Comparison of ENCODE assay signal across 22 mouse cellular contexts in the genomic region with DNA sequence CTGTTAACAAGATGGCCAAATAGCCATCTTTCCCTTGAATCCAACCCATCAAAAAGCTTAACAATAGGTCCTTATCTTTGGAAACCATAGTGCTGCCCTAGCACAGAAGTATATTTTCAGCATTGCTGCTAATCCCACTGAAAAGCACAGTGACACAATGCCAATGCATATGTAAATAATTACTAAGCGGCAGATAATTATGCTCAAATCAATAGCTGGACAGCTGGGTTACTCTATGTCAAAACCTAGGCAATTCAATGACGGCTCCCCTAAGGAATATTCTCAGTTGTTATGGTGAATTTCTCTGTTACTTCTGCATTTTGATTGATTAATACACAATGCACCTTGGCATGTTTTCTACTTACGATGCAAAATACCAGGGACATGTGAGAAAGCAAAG.
DNase-seq lines count a peak whose midpoint lies in the region; ATAC-seq and TF ChIP-seq lines count a peak whose summit lies in the region.
"Had no signal": no experiment of that assay in that cellular context is flagged by ENCODE, and none has a peak within 500 bp of the region (broad histone marks: within the 10 kb centered on the region; RNA-seq: fewer than 3 reads in every experiment).

No protein-coding gene starts in this region.

- DNase-seq in hindbrain, postnatal 0 days (ENCODE audit: low spot score), result no peak
- DNase-seq in brain, embryonic 14.5 days (ENCODE audit: low read depth), result peak; percentile 66
- DNase-seq in midbrain, embryonic 14.5 days, result peak; percentile 58
- no peak for DNase-seq in thymus, adult 18-20 months
- no peak for DNase-seq in lung, adult 18-20 months
- DNase-seq: adrenal gland, adult 8-10 months; adrenal gland, postnatal 36 days; B cell, adult 2 months; cerebellum, adult 11 months; cerebellum, adult 8-10 months; cerebellum, postnatal 14 days; forebrain, postnatal 0 days; gastrocnemius, postnatal 14 days; heart, adult 2 months had no signal

- no peaks in the 10 kb centered on the region for H3K36me3 ChIP-seq in forebrain, embryonic 12.5 days (replicated peaks)
- no peaks in the 10 kb centered on the region for H3K36me3 ChIP-seq in forebrain, embryonic 16.5 days (ENCODE audit: control insufficient read depth, insufficient read depth)
- H3K36me3 ChIP-seq in hindbrain, embryonic 12.5 days, result no peaks in the 10 kb centered on the region
- H3K36me3 ChIP-seq in hindbrain, postnatal 0 days (ENCODE audit: insufficient read depth, low read length), result no peaks in the 10 kb centered on the region
- no peaks in the 10 kb centered on the region for H3K36me3 ChIP-seq in midbrain, embryonic 14.5 days (ENCODE audit: control insufficient read depth, insufficient read depth, low read length)
- H3K36me3 ChIP-seq: embryonic facial prominence, embryonic 12.5 days; G1E; heart, embryonic 12.5 days; intestine, embryonic 15.5 days had no signal

- H3K4me1 ChIP-seq in forebrain, embryonic 12.5 days, result peaks cover 26% of the 10 kb centered on the region
- peaks cover 14% of the 10 kb centered on the region; the same call in 1 of the 2 replicates for H3K4me1 ChIP-seq in forebrain, embryonic 16.5 days (replicated peaks; ENCODE audit: control insufficient read depth, insufficient read depth, low read length)
- H3K4me1 ChIP-seq in hindbrain, embryonic 12.5 days, result 0 out of 2 replicates have a peak, but pooled peaks cover 14% of the 10 kb centered on the region
- no peaks in the 10 kb centered on the region for H3K4me1 ChIP-seq in hindbrain, postnatal 0 days (ENCODE audit: insufficient read depth, low read length)
- peaks cover 31% of the 10 kb centered on the region for H3K4me1 ChIP-seq in midbrain, embryonic 14.5 days (ENCODE audit: control insufficient read depth, insufficient read depth, low read length)
- H3K4me1 ChIP-seq: embryonic facial prominence, embryonic 12.5 days; heart, embryonic 12.5 days; intestine, embryonic 15.5 days had no signal

- no peaks in the 10 kb centered on the region for H3K27me3 ChIP-seq in forebrain, embryonic 12.5 days
- H3K27me3 ChIP-seq in forebrain, embryonic 16.5 days (replicated peaks; ENCODE audit: control insufficient read depth, insufficient read depth, low read length), result no peaks in the 10 kb centered on the region
- no peaks in the 10 kb centered on the region for H3K27me3 ChIP-seq in hindbrain, embryonic 12.5 days
- H3K27me3 ChIP-seq in hindbrain, postnatal 0 days (ENCODE audit: insufficient read depth, low read length), result no peaks in the 10 kb centered on the region
- H3K27me3 ChIP-seq in midbrain, embryonic 14.5 days (ENCODE audit: control insufficient read depth, insufficient read depth, low read length), result no peaks in the 10 kb centered on the region
- H3K27me3 ChIP-seq: embryonic facial prominence, embryonic 12.5 days; heart, embryonic 12.5 days; intestine, embryonic 15.5 days had no signal

- 0 out of 2 replicates have a peak overlapping the region, but pooled peaks have one; percentile 31 for H3K27ac ChIP-seq in forebrain, embryonic 12.5 days
- H3K27ac ChIP-seq in forebrain, embryonic 16.5 days (ENCODE audit: low read length), result no peak overlapping the region
- no peak overlapping the region for H3K27ac ChIP-seq in hindbrain, embryonic 12.5 days
- no peak overlapping the region for H3K27ac ChIP-seq in hindbrain, postnatal 0 days
- H3K27ac ChIP-seq in midbrain, embryonic 14.5 days (replicated peaks; ENCODE audit: low read depth, low read length), result 0 out of 2 replicates have a peak overlapping the region, but pooled peaks have one; percentile 14
- H3K27ac ChIP-seq: embryonic facial prominence, embryonic 12.5 days; heart, adult 2 months; intestine, embryonic 15.5 days had no signal

- no peaks in the 10 kb centered on the region for H3K9me3 ChIP-seq in forebrain, embryonic 12.5 days
- H3K9me3 ChIP-seq in forebrain, embryonic 16.5 days (ENCODE audit: control insufficient read depth, low read length), result no peaks in the 10 kb centered on the region
- no peaks in the 10 kb centered on the region for H3K9me3 ChIP-seq in hindbrain, embryonic 12.5 days (replicated peaks)
- H3K9me3 ChIP-seq in hindbrain, postnatal 0 days (ENCODE audit: low read length), result no peaks in the 10 kb centered on the region
- no peaks in the 10 kb centered on the region for H3K9me3 ChIP-seq in midbrain, embryonic 14.5 days (ENCODE audit: control insufficient read depth, low read length)
- H3K9me3 ChIP-seq: embryonic facial prominence, embryonic 12.5 days; G1E; heart, embryonic 12.5 days; intestine, embryonic 15.5 days had no signal

- no peak overlapping the region for H3K9ac ChIP-seq in forebrain, embryonic 12.5 days
- H3K9ac ChIP-seq in forebrain, embryonic 16.5 days (replicated peaks; ENCODE audit: low read depth, low read length), result no peak overlapping the region
- no peak overlapping the region for H3K9ac ChIP-seq in hindbrain, embryonic 12.5 days
- no peak overlapping the region for H3K9ac ChIP-seq in hindbrain, postnatal 0 days (replicated peaks; ENCODE audit: low read length)
- H3K9ac ChIP-seq in midbrain, embryonic 14.5 days (replicated peaks; ENCODE audit: low read length), result no peak overlapping the region
- H3K9ac ChIP-seq: embryonic facial prominence, embryonic 12.5 days; forebrain, postnatal 0 days; heart, embryonic 12.5 days; intestine, embryonic 15.5 days had no signal

- no peak for TF ChIP-seq POLR2A in brain, embryonic 14.5 days (IDR thresholded peaks at IDR 0.05; ENCODE audit: borderline replicate concordance, extremely low read depth, insufficient read depth, insufficient read length, poor library complexity, severe bottlenecking)

- 44% methylated on average over 3 of the region's 3 CpGs for WGBS in forebrain, embryonic 12.5 days
- 17% methylated on average over 3 of the region's 3 CpGs for WGBS in forebrain, embryonic 16.5 days
- 38% methylated on average over 3 of the region's 3 CpGs for WGBS in hindbrain, embryonic 12.5 days
- 40% methylated on average over 3 of the region's 3 CpGs for WGBS in hindbrain, postnatal 0 days
- WGBS in midbrain, embryonic 14.5 days, result 13% methylated on average over 3 of the region's 3 CpGs

- no peak overlapping the region for H3K4me3 ChIP-seq in forebrain, embryonic 12.5 days (replicated peaks)
- no peak overlapping the region for H3K4me3 ChIP-seq in forebrain, embryonic 16.5 days (replicated peaks; ENCODE audit: low read length)
- H3K4me3 ChIP-seq in hindbrain, embryonic 12.5 days, result no peak overlapping the region
- H3K4me3 ChIP-seq in hindbrain, postnatal 0 days (ENCODE audit: low read length), result no peak overlapping the region
- no peak overlapping the region for H3K4me3 ChIP-seq in midbrain, embryonic 14.5 days (replicated peaks; ENCODE audit: low read depth, low read length)
- H3K4me3 ChIP-seq: embryonic facial prominence, embryonic 12.5 days; heart, adult 2 months; heart, embryonic 12.5 days; intestine, embryonic 15.5 days had no signal

- ATAC-seq in forebrain, embryonic 12.5 days (ENCODE audit: low FRiP score), result no peak
- no peak for ATAC-seq in forebrain, embryonic 16.5 days
- ATAC-seq in hindbrain, embryonic 12.5 days (ENCODE audit: low FRiP score), result peak; percentile 58
- no peak for ATAC-seq in hindbrain, postnatal 0 days
- ATAC-seq in midbrain, embryonic 14.5 days (ENCODE audit: low FRiP score, low TSS enrichment), result peak; percentile 53; the same call in 1 of the 2 replicates
- ATAC-seq: CD4-positive, CD25-positive, alpha-beta regulatory T cell, adult 4 months; forebrain, postnatal 0 days; intestine, embryonic 15.5 days had no signal

- no peak for TF ChIP-seq CTCF in hindbrain, postnatal 0 days (IDR thresholded peaks at IDR 0.05; ENCODE audit: low read depth)
- no peak for TF ChIP-seq CTCF in brain, embryonic 14.5 days (IDR thresholded peaks at IDR 0.05; ENCODE audit: borderline replicate concordance, extremely low read depth, insufficient read depth, insufficient read length)

- no peak overlapping the region for H3K4me2 ChIP-seq in forebrain, embryonic 12.5 days
- no peak overlapping the region for H3K4me2 ChIP-seq in forebrain, embryonic 16.5 days (ENCODE audit: low read length)
- H3K4me2 ChIP-seq in hindbrain, embryonic 12.5 days (replicated peaks), result no peak overlapping the region
- no peak overlapping the region for H3K4me2 ChIP-seq in hindbrain, postnatal 0 days (ENCODE audit: low read depth, low read length)
- H3K4me2 ChIP-seq in midbrain, embryonic 14.5 days (ENCODE audit: low read length), result no peak overlapping the region
- H3K4me2 ChIP-seq: embryonic facial prominence, embryonic 12.5 days; heart, embryonic 12.5 days; intestine, embryonic 15.5 days had no signal

Comparison
In these comparisons a context has a peak if more than half of its experiments do, and no peak if none do; other contexts are left out.
1. ATAC-seq: peak in hindbrain, embryonic 12.5 days (single experiment) and midbrain, embryonic 14.5 days (single experiment); none in forebrain, embryonic 12.5 days (single experiment), forebrain, embryonic 16.5 days (single experiment) and hindbrain, postnatal 0 days (single experiment).
2. H3K27ac ChIP-seq: peak in forebrain, embryonic 12.5 days (single experiment) and midbrain, embryonic 14.5 days (single experiment); none in forebrain, embryonic 16.5 days (single experiment), hindbrain, embryonic 12.5 days (single experiment) and hindbrain, postnatal 0 days (single experiment).
3. DNase-seq: peak in brain, embryonic 14.5 days (single experiment) and midbrain, embryonic 14.5 days (single experiment); none in hindbrain, postnatal 0 days (single experiment), thymus, adult 18-20 months (0 of 2) and lung, adult 18-20 months (0 of 2).